Mouse (Mus musculus): Measurements from ENCODE around the gene Prss35. TPM values are rescaled to one million over a fixed set of nuclear protein-coding genes. Genes with fewer than 3 reads are reported as not detected.

Prss35 gene
- polyA plus RNA-seq, 2 experiments, result 55.6 to 75.5 TPM

- Histone ChIP-seq H3K9ac (ENCODE audit: low read depth, low read length, severe bottlenecking) (no peak overlapping the region), H3K36me3 (ENCODE audit: control insufficient read depth, insufficient read depth, low read length) (no peaks in the 10 kb centered on the region), H3K4me1 (ENCODE audit: control insufficient read depth, insufficient read depth, low read length) (no peaks in the 10 kb centered on the region), H3K4me3 (replicated peaks; ENCODE audit: low read length) (no peak overlapping the region), H3K4me2 (replicated peaks; ENCODE audit: low read depth, low read length, severe bottlenecking) (no peak overlapping the region), H3K9me3 (ENCODE audit: control insufficient read depth, low read length) (no peaks in the 10 kb centered on the region), H3K27me3 (ENCODE audit: control insufficient read depth, insufficient read depth, low read length) (no peaks in the 10 kb centered on the region), H3K27ac (replicated peaks; ENCODE audit: low read depth, low read length) (no peak overlapping the region)
- no peak for ATAC-seq (ENCODE audit: low FRiP score, low read depth)
- no peak for TF ChIP-seq POLR2A (IDR thresholded peaks at IDR 0.05; ENCODE audit: borderline replicate concordance, extremely low read depth, insufficient read depth, insufficient read length)
- 92% methylated on average over 4 of the region's 4 CpGs for WGBS
- no peak for DNase-seq (ENCODE audit: low spot score)
Observed at GRCm38 (mm10) chr9:86781426-86781825, 38.0 kb downstream of the Prss35 start.

- Histone ChIP-seq H3K9ac (ENCODE audit: low read depth, low read length, severe bottlenecking) (no peak overlapping the region), H3K4me3 (replicated peaks; ENCODE audit: low read length) (no peak overlapping the region), H3K27me3 (ENCODE audit: control insufficient read depth, insufficient read depth, low read length) (no peaks in the 10 kb centered on the region), H3K4me2 (replicated peaks; ENCODE audit: low read depth, low read length, severe bottlenecking) (no peak overlapping the region), H3K9me3 (ENCODE audit: control insufficient read depth, low read length) (no peaks in the 10 kb centered on the region), H3K36me3 (ENCODE audit: control insufficient read depth, insufficient read depth, low read length) (no peaks in the 10 kb centered on the region), H3K4me1 (ENCODE audit: control insufficient read depth, insufficient read depth, low read length) (no peaks in the 10 kb centered on the region), H3K27ac (replicated peaks; ENCODE audit: low read depth, low read length) (no peak overlapping the region)
- ATAC-seq (ENCODE audit: low FRiP score, low read depth) (no peak), DNase-seq (ENCODE audit: low spot score) (no peak)
- TF ChIP-seq POLR2A (IDR thresholded peaks at IDR 0.05; ENCODE audit: borderline replicate concordance, extremely low read depth, insufficient read depth, insufficient read length), result no peak
- WGBS, result 89% methylated on average over 2 of the region's 2 CpGs
Observed at GRCm38 (mm10) chr9:86782836-86783235, 39.4 kb downstream of the Prss35 start.

- Histone ChIP-seq H3K27ac (replicated peaks; ENCODE audit: low read depth, low read length) (no peak overlapping the region), H3K9me3 (ENCODE audit: control insufficient read depth, low read length) (no peaks in the 10 kb centered on the region), H3K36me3 (ENCODE audit: control insufficient read depth, insufficient read depth, low read length) (no peaks in the 10 kb centered on the region), H3K4me2 (replicated peaks; ENCODE audit: low read depth, low read length, severe bottlenecking) (no peak overlapping the region), H3K4me1 (ENCODE audit: control insufficient read depth, insufficient read depth, low read length) (no peaks in the 10 kb centered on the region), H3K27me3 (ENCODE audit: control insufficient read depth, insufficient read depth, low read length) (no peaks in the 10 kb centered on the region), H3K9ac (ENCODE audit: low read depth, low read length, severe bottlenecking) (no peak overlapping the region), H3K4me3 (replicated peaks; ENCODE audit: low read length) (no peak overlapping the region)
- ATAC-seq (ENCODE audit: low FRiP score, low read depth) (no peak), DNase-seq (ENCODE audit: low spot score) (no peak)
- 84% methylated on average over 6 of the region's 6 CpGs for WGBS
- no peak for TF ChIP-seq POLR2A (IDR thresholded peaks at IDR 0.05; ENCODE audit: borderline replicate concordance, extremely low read depth, insufficient read depth, insufficient read length)
Observed at GRCm38 (mm10) chr9:86789186-86789585, 45.7 kb downstream of the Prss35 start.

- no peaks in the 10 kb centered on the region for H3K36me3 ChIP-seq (ENCODE audit: control insufficient read depth, insufficient read depth, low read length)
- H3K9me3 ChIP-seq (ENCODE audit: control insufficient read depth, low read length), result no peaks in the 10 kb centered on the region
- no peaks in the 10 kb centered on the region for H3K27me3 ChIP-seq (ENCODE audit: control insufficient read depth, insufficient read depth, low read length)
- H3K27ac ChIP-seq (replicated peaks; ENCODE audit: low read depth, low read length), result no peak overlapping the region
- no peak for ATAC-seq (ENCODE audit: low FRiP score, low read depth)
- WGBS, result 82% methylated on average over 7 of the region's 7 CpGs
- no peak overlapping the region for H3K4me3 ChIP-seq (replicated peaks; ENCODE audit: low read length)
- no peak overlapping the region for H3K9ac ChIP-seq (ENCODE audit: low read depth, low read length, severe bottlenecking)
- H3K4me2 ChIP-seq (replicated peaks; ENCODE audit: low read depth, low read length, severe bottlenecking), result no peak overlapping the region
- no peak for TF ChIP-seq POLR2A (IDR thresholded peaks at IDR 0.05; ENCODE audit: borderline replicate concordance, extremely low read depth, insufficient read depth, insufficient read length)
- no peak for DNase-seq (ENCODE audit: low spot score)
- H3K4me1 ChIP-seq (ENCODE audit: control insufficient read depth, insufficient read depth, low read length), result no peaks in the 10 kb centered on the region
Observed at GRCm38 (mm10) chr9:86791927-86792326, 48.5 kb downstream of the Prss35 start.

GRCm38 (mm10) chr9:86795236-86795635 is 51.8 kb downstream of the Prss35 start:
- no peaks in the 10 kb centered on the region for H3K36me3 ChIP-seq (ENCODE audit: control insufficient read depth, insufficient read depth, low read length)
- TF ChIP-seq POLR2A (IDR thresholded peaks at IDR 0.05; ENCODE audit: borderline replicate concordance, extremely low read depth, insufficient read depth, insufficient read length), result no peak
- no peak for ATAC-seq (ENCODE audit: low FRiP score, low read depth)

GRCm38 (mm10) chr9:86797553-86797952 is 54.1 kb downstream of the Prss35 start:
- no peak overlapping the region for H3K4me3 ChIP-seq (replicated peaks; ENCODE audit: low read length)
- H3K27ac ChIP-seq (replicated peaks; ENCODE audit: low read depth, low read length), result no peak overlapping the region
- H3K9me3 ChIP-seq (ENCODE audit: control insufficient read depth, low read length), result no peaks in the 10 kb centered on the region
- 79% methylated on average over 4 of the region's 4 CpGs for WGBS
- H3K4me1 ChIP-seq (ENCODE audit: control insufficient read depth, insufficient read depth, low read length), result peaks cover 6% of the 10 kb centered on the region; the same call in 1 of the 2 replicates
- no peak for TF ChIP-seq POLR2A (IDR thresholded peaks at IDR 0.05; ENCODE audit: borderline replicate concordance, extremely low read depth, insufficient read depth, insufficient read length)
- ATAC-seq (ENCODE audit: low FRiP score, low read depth) (no peak), DNase-seq (ENCODE audit: low spot score) (no peak)
- no peaks in the 10 kb centered on the region for H3K36me3 ChIP-seq (ENCODE audit: control insufficient read depth, insufficient read depth, low read length)
- H3K27me3 ChIP-seq (ENCODE audit: control insufficient read depth, insufficient read depth, low read length), result no peaks in the 10 kb centered on the region
- H3K4me2 ChIP-seq (replicated peaks; ENCODE audit: low read depth, low read length, severe bottlenecking), result no peak overlapping the region
- H3K9ac ChIP-seq (ENCODE audit: low read depth, low read length, severe bottlenecking), result no peak overlapping the region

More at GRCm38 (mm10) chr9:86795236-86795635, 51.8 kb downstream of the Prss35 start:
- DNase-seq (ENCODE audit: low spot score), result no peak
- no peak overlapping the region for H3K4me3 ChIP-seq (replicated peaks; ENCODE audit: low read length)
- H3K9ac ChIP-seq (ENCODE audit: low read depth, low read length, severe bottlenecking), result no peak overlapping the region
- no peaks in the 10 kb centered on the region for H3K27me3 ChIP-seq (ENCODE audit: control insufficient read depth, insufficient read depth, low read length)
- H3K9me3 ChIP-seq (ENCODE audit: control insufficient read depth, low read length), result no peaks in the 10 kb centered on the region
- H3K4me2 ChIP-seq (replicated peaks; ENCODE audit: low read depth, low read length, severe bottlenecking), result no peak overlapping the region
- no peak overlapping the region for H3K27ac ChIP-seq (replicated peaks; ENCODE audit: low read depth, low read length)
- peaks cover 6% of the 10 kb centered on the region; the same call in 1 of the 2 replicates for H3K4me1 ChIP-seq (ENCODE audit: control insufficient read depth, insufficient read depth, low read length)
- WGBS, result 37% methylated on average over 3 of the region's 3 CpGs
